Mouse (Mus musculus) layer of hippocampus, postnatal 14 days (tissue): ENCODE measurements at regions not wholly inside any gene's neighbourhood (a gene's known extent, or its start where the extent isn't known, plus 50 kb on each side); places are given as distances from the start of the nearest gene placed in this dataset.
A peak's percentile ranks its signal among the peaks of the same experiment; 100 is the strongest.

Source experiments
- DNase-seq, 2 experiments: peaks; one replicate each; pipeline ENCODE4 v3.0.0; 2021 to 2022; ENCODE audit warnings: low spot score in 2 of 2, mixed read lengths in 1 of 2

DNA sequence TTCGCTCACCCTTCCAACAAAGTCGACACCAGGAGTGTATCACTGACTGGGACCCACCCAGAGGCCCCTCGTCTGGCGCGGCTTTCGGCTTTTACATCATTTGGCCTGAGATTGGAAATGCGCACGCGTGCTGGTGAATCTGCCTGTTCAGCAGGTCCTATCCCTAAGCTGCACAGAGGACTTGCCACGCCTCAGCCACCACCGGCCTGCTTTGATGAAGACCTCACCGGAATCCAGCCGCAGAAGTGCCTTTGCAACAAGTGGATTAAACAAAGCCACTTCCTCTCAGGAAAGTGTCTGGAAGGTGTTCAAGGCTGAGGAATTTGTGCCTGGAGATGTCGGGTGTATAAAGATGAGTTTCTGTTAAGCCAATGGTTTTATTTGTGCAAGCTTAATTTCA lies 143.3 kb upstream of the Zc3h12a start:
- DNase-seq, result no peak

DNA sequence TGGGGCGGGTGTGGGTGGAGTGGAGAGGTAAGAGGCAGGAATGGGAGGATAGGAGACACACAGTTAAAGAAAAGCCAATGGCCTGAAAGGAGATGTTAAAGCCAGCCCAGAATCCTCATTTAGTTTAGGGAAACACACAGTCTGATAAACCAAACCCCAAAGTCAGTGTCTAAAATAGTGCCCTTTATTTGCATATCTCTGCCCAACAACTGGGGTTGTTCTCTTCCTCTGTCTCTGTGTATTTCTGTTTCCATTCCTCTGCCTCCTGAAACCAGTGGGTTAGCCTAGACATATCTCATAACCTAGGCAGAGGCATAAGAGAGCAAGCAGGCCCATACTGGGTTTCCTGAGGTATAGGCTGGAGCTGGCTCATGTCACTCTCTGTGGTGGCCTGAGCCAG lies 138.6 kb upstream of the Zc3h12a start:
- no peak for DNase-seq

DNA sequence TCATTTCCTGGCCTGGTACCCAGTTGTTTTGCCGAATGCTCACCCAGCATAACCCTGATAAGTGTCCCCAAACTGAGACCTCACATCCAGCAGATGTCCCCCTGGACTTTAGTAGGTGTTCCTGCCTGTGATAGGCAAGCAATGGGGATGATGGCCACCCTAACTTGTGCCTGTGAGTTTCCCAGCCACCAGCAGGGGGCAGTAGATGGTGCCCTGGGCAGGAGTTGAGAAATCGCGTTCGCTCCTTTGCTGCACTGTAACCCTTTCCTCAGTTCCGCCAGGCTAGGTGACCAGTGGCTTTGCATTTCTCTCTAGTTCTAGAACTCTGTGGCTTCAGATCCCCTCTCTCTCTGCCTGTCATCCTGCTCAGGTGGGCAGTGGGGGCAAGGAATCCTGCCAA lies 137.9 kb upstream of the Zc3h12a start:
- no peak for DNase-seq

DNA sequence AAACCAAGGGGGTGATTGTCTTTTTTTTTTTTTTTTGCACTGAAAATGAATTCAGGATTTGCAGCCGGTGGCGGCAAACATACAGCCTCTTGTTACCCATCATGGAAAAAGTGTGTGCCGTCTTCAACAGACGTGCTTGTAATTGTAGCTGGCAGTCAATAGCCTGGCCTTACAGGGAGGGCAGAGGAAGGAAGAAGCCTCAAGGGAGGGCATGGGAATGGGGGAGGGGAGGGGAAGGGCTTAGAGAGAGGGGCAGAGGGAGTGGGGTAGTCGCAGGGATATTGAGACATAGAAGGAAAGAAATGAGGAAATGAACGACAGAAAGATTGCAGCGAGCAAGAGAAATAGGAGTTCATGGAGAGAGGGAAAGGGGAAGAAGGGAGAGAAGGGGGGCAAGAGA lies 137.4 kb upstream of the Zc3h12a start:
- DNase-seq, result no peak

DNA sequence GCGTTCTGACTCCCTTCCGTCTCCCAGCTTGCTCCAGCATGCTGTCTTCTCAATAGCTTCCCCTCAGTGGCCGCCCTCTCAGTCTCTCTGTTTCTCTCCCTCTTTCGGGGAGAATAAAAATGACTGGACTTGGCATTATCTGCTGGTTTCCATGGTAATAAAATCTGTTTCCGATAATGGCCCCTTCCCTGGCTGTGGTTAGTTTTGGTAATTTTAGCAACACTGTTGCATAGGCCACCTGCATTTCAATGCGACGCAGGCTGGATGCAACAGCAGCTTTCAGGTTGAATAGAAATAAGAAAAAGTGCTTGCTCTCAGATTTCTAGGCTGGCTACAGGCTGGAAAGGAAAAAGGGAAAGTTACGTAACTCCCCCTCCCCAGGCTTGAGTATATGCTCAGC lies 133.9 kb upstream of the Zc3h12a start:
- peak; percentile 18 to 67 for DNase-seq

DNA sequence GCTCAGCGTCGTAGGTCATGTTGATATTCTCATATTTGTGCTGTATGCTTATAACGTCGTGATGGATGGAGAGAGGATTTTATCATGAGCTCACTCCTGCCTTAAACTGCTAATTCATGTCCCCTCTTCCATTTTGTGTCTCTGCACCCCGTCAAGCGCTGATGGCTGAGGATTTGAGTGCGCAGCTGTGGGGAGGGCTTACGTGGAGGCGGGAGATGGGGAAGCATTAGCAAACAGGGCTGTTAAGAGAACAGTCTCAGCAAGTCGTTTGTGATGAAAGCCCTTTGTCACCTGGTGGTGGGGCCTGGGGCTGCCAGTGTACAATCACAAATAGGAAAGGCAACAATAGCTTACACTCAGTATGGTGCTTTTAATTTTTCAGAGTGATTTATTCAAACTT lies 131.7 kb upstream of the Zc3h12a start:
- no peak for DNase-seq

DNA sequence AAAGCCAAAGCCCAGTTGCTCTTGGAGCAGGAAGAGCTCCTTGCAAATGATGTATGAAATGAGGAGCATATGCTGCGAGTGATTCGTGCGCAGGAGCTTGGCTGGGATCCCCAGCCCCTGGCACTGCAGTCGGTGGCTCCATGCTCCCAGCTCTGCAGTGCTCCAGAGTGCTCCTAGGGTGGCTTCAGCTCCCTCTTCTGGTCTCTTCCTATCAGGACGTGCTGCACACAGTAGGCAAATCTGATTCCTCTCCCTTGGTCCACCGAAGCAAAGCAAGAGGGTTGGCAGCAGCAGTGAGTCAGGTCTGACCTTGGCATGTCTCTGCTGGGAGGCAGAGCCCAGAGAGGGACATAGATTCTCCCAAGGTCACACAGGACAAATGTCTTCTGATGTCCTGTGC lies 130.3 kb upstream of the Zc3h12a start:
- no peak for DNase-seq

DNA sequence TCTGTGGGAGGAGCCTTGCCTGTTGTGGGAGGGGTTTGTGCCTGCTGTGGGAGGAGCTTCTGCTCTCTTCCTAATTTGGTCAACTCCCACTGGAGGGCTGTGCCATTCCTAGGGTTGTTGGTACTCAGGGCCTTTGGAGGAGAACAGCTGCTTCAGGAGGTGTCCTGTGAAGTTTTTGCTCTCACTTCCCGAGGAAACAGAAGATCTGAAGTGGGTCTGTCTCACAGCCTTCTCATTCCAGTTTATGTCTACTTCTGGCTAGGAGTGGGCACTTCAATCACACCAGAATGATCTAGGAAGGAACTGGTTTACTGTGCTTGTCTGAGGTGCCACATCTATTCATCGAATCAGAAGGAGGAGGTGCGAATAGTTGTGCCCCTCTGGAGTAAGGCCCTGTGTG lies 125.5 kb upstream of the Zc3h12a start:
- no peak for DNase-seq

DNA sequence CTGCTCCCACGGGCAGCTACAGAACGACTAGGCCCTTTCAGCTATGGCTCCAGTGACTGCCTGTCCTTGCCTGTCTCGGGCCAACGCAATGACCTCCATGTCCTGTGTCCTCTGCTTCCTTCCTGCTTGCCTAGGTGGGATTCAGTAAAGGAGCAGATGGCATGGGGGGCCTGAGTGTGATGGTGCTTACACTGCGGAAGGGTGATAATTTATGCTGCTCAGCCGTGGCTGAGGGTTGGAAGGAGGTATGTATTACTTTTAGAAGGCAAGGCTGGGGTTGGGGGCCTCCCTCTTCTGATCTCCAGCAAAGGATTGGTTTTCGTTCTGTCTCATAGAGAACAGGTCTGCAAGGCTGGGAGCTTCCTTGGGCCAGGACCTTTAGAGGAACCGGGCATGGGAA lies 124.6 kb upstream of the Zc3h12a start:
- no peak for DNase-seq

DNA sequence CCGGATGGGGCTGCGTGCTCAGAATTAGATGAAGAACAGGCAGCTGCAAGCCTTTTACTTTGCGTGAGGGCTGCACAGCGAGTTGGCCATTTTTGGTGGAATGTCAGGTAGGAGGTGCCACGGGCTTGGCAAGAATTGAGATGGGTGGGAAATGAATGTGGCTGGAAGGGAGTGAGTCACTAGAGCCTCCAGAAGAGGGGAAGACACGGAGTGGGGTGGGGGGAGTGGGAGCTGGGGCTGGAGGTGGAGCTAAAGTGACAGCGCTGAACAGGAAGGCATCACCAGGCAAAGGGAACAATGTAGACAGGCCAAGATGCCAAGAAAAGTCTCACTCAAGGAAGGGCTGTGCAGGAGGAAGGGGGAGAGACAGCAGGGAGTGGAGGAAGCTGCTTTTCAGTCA lies 121.4 kb upstream of the Zc3h12a start:
- no peak for DNase-seq

DNA sequence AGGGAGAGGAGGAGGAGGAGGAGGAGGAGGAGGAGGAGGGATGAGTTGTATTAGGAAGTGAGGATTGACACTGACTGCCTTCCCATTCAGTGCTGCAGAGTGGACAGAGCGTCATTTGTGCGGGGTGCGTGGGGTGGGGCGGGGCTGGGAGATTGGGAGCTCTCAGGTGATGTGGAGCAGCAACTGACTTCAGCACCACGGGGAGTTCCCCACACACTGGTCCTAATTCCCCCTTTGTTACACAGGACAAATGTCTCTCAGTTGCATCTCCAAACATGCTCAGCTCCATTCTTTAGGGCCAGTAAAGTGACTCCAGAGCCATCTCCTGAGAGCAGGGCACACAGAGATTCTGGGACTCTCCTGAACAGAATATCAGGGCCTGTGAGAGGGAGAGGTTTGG lies 118.5 kb upstream of the Zc3h12a start:
- DNase-seq, result no peak

DNA sequence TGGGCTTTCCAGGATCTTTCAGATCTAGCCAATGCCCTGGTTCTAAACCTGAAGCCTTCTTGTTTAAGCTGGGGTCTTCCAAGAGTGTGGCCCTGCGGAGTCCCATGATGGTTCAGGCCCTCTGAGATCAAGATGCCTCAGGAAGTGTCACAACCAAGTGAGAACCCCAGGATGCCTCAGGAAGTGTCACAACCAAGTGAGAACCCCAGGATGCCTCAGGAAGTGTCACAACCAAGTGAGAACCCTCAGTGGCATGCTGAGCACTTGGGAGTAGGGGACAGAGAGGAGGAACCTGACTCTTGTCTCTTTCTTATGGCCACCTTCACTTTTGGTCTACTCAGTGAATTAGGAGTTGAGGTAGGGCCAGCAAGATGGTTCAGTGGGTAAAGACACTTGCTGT lies 114.9 kb upstream of the Zc3h12a start:
- DNase-seq, result no peak

DNA sequence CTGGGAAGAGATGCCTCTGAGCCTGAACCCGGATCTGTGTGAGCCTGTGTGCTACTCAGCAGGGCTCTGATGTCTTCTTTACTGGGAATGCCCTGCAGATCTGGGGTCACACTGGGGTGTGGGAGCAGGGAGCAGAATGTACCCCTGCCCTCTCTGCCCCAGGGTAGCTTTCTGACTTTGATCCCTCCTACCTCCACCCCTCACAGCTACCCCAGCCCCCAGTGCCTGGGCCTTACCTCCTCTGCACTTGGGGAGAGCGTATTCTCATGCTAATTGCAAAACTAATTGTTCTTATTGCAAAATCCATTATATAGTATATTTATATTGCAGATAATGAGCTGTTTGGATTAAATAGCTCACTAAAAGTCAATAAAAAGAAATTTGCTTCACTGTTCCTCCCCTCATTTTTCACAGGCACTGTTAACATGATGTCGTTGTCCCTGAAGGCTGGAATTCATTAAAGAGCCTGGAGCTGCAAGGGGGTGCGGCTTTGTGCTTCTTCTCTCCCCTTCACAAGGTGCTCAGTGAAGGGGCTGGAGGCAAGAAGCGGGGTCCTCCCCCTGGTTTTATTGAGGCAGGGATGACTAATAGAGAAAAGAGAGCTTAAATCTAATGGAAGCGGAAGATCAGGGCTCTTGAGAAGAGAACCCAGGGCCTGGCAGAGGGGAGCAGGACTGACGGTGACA lies 114.1 kb upstream of the Zc3h12a start:
- DNase-seq, result no peak

DNA sequence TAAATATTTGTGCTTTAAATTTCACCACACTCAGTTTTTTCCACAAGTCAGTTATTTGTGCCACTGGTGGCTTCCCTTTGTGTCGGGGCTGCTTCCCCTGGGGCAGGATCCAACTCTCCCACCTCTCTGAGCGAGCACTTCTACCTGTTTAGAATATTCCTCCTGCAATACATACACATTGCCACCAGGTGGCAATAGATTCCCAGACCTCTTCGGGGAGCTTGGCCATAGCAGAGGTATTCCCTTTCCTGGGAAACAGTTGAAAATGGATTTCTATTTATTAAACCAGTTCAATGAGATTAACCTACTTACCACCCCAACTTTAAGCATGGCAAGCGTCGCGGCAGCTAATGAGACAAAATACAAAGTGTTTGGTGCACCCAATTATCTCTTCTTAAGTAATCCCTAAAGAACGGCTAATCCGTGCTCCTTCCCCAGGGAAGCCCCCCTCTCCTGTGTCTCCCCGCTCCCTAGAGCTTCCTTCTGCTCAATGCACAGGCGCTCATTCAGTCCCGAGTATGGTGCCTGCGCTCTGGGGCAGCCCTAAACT lies 104.1 kb upstream of the Zc3h12a start:
- DNase-seq, result peak; percentile 19 to 71

DNA sequence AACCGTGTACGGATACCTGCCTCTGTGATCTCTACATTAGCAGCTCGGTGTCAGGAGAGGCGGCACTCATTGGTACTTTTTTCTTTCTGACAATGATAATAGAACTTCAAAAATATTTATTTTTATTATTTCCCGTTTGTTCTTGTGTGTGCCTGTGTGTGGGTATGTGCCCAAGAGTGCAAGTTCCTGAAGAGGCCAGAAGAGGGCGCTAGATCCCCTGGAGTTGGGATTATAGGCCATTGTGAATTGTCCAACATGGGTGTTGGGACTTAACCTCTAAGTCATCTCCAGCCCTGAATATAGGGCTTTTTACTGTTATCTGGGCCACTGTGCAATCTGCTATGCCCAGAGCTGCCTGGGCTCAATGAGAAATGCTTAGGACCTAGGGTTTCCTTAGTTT lies 99.6 kb upstream of the Zc3h12a start:
- DNase-seq, result no peak

DNA sequence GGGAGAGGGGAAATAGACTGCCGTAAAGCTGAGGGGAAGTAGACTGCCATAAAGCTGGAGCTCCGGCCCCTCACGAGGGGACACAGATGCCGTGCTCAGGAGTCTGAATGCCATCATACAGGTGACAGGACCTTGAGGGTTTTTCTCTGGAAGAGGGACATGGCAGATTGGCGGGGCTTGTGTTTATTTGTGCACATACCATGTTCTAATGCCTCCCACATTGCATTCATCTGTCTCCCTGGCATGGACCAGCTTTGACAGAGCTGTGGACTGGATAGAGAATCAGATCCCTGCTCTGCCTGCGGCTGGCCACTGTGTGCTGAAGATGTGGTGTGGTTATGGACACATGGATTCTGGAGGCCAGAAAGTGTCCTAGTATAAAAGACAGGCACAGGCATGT lies 95.3 kb upstream of the Zc3h12a start:
- peak; percentile 31 to 37 for DNase-seq

DNA sequence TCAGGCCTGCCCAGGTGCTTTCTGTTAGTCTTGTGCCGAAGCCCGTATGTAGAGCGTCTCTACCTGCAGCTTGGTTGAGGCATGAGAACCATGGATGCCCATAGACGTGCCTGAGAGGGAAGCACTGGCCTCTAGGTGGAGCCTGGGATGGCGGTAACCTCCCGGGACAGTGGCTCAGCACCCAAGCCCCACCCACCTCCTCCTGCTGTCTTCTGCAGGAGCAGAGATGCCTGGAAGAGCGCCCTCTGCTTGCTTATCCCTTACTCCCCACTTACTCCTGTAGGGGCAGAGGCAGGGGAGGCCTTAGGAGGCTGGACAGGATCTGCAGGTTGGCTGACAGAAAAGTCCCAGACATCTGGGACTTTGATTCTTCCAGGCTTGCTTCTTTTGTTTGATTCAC lies 92.7 kb upstream of the Zc3h12a start:
- DNase-seq, result no peak

DNA sequence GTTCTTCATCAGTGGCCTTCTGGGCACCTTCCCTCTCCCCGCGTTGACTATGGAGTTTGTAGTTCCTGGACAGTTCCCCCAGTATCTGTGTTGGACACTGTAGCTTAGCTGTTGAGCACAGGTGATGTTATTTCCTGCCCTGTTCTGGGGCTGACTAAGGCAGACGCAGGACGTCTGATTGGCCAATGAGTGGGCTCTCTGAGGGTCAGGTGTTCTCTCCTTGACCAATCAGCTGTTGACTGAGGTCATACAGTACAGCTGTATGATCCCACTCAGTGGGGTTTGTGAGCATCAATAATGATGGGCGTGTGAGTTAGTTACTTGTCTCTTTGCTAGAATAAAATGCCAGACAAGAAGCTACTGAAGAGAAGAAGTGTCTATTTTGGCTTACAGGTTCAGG lies 91.6 kb upstream of the Zc3h12a start:
- DNase-seq, result no peak

DNA sequence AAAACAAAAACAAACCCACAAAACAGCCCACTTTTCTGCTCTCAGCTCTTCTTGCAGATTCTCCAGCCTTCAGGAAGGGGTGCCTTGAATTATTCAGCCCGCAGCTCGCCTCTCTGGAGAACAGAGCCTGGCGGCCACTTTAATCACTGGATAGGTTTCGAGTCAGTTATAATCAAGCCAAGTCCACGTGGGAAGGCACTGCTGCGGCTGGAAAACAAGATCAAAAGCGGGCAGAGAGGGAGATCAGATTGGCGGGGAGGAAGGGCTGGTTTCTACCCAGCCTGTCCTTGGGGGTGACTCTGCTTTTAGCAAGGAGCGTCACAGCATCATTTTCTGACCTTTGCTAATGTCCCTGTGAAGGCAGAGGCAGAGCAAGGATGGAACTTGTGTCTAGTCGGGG lies 86.7 kb upstream of the Zc3h12a start:
- no peak for DNase-seq

DNA sequence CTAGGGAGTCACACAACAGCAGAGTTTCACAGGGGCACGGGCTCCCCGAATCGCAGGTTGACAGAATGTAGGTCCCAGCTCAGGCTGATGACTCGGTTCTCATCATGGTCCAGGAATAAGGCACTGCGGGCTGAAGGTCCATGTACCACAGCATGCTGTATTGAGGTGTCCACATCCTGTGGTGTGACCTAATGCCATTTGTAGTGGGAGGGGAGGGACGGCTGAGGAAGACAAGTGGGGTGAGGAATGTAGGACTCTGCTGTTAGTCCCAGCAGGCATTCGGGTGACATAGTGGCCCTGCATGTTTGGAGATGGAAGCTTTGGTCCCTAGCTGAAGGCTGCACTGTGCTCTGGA lies 84.5 kb upstream of the Zc3h12a start:
- DNase-seq, result no peak

DNA sequence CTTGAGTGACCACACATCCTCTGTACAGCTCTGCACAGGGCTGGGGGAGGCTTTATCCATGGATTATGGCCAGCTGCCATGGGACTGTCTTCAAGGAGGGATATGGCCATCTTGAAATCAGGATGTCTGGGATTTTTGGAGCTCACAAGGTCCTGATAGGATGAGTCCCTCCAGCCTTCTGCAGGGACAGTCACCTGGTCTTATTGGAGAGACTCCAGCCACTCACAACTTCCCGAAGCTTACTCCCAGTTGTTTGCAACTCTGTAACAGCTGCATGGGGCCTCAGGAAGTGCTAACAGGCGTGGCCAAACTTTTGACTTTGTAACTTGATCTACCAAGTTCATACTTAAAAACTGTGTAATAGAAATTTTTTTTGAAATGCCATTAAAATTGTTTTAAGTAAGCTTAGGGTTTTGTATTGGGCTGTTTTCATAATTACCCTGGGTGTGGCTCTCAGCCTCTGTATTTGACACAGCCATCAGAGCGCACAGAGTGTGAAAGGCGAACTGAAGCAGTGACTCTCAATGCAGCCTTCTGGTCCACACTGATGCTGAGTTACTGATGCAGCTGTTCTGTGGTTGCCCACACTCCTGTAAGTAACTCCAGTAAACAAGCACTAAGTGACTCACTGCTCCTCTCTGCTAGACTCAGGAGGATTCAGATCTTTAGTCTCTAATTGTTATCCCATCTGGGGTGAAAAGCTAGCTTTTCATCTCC lies 84.0 kb upstream of the Zc3h12a start:
- no peak for DNase-seq

DNA sequence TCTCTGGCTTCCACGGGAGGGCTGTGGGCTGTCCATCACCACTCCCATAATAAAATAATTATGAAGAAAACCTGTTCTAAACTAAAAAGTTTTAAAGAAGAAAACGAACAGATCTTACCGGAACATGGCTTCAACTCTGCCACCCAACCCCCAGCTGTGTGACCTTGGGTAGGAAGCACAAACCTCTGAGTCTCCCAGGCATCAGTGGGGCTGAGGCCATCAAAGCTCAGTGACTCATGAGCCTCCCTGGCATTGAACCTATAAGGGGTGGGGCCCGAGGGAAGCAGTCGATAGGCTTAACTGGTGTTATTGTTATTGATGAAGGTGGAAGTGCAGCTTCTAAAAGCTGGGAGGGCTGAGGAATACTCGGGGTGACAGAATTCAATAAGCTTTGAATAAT lies 83.1 kb upstream of the Zc3h12a start:
- no peak for DNase-seq
